Mouse (Mus musculus): ENCODE measurements at regions not wholly inside any gene's neighbourhood (a gene's known extent, or its start where the extent isn't known, plus 50 kb on each side); places are given as distances from the start of the nearest gene placed in this dataset.
"Not testable (repeated sequence)": the region's sequence is repeated elsewhere in the genome, so short reads cannot be mapped to it uniquely, and the experiment has no call there.

DNA sequence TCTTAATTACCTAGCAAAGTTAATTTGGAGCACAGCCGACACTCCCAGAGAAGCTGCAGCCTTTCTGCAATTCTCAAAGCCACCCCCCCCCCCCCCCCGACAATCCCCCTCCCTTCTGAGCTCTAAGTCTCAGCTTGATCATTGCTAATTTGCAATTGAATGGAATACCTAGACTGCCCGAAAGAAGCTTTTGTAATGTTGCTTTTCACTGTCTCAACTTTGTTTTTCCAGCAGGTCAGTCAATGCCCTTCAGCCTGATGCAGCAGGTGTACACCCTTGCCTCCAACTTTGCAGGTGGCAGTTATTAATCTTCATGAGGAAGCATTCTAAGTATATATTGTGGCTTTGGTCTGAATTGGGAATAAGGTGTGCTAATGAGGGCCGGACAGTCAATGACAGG lies 1006.6 kb upstream of the Gm8797 start:
- no peak for DNase-seq (ENCODE audit: low read depth)

DNA sequence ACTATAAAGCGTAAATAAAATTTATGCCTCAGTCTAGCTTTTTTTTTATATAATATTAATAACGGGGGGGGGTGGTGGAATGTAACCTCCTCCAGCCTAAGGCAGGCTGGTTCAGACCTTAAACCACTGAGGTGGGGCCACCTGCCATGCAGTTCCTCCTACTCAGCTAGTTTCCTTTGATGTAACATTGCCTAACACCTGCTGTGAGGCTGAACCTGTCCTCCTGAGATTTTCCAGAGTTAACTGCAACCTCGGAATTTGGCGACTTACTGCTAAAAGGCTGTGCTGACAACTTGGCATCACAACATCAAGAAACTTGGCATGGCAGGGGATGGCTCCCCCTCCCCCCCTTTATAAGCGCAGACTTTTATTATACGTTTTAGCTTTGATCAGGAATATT lies 1006.0 kb upstream of the Gm8797 start:
- no peak for DNase-seq (ENCODE audit: low read depth)

- no peak for DNase-seq (ENCODE audit: low read depth)
Observed at GRCm38 (mm10) chr3:4756099-4756498, 994.5 kb upstream of the Gm8797 start.

GRCm38 (mm10) chr3:4757113-4757512 lies 993.5 kb upstream of the Gm8797 start:
- no peak for DNase-seq (ENCODE audit: low read depth)

- no peak for DNase-seq (ENCODE audit: low read depth)
Observed at GRCm38 (mm10) chr3:4763076-4763475, 987.5 kb upstream of the Gm8797 start.

- no peak for DNase-seq (ENCODE audit: low read depth)
Observed at GRCm38 (mm10) chr3:4776632-4777031, 974.0 kb upstream of the Gm8797 start.

- DNase-seq (ENCODE audit: low read depth) = no peak
Observed at GRCm38 (mm10) chr3:4785160-4785559, 965.4 kb upstream of the Gm8797 start.

- no peak for DNase-seq (ENCODE audit: low read depth)
Observed at GRCm38 (mm10) chr3:4793141-4793540, 957.5 kb upstream of the Gm8797 start.

DNA sequence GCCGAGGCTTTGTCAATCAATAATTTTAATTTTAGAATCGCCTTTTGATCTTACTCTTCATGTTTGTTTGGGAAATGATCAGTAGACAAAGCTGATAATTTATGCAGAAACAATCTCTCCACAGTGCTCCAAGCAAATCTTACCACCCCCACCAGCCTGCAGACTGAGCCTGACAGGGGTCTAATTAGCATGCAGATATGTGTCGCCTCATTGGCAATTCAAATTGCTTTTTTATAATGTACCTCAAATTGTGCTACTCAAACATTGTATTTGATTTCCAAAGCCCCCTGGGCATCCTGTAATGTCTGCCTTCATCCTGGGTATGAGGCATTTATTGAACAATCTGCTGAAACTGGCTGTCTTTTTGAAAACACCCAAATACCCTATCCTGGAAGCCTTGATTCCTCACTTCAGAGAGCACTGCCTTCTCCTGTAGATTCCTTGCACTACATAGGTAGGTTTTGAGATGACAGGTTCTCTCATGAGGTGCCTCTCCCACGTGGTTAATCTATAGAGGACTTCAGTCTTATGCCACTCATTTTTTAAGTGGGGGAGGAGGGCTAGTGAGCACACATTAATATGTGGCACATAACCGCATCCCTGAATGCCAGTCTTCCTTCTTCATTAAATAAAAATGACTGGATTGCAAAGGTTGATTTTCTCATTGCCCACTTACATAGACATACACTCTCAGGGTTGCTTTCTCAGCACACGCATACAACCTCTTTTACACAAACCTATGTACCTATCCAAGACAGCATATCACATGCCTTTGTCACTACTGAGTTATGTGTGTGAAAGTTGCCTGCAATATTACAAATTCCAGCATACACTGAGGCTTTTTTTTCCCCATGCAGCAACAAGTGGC lies 954.3 kb upstream of the Gm8797 start:
- DNase-seq (ENCODE audit: low read depth) = no peak

DNA sequence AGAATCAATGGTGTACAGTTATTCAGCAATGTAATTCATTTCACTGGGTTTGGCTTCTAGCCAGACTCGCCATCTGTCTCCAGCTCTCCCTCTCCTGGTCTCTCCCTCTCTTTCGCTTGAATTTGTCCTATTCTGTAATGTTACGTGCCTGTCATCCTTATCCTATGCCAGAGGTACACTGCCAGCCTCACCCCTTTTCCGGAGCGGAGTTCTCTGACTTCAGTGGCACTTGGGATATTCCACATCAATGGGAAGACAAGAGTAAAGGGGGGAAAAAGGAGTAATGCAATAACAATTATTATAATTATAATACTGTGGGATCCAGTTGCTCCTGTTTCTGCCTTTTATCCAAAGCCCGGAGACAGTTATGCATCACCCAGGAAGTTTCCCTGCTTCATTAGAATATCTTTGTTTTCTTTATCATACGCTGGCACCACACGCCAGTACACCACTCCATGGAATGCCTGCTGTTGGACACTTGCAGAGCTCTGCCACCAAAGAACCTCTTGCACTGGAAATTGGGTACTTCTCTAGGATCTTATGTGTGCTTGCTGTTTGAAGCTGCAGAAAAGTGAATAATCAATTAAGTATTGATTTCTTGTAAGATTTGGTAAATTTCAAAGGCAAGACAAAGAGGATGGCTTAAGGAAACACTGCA lies 953.6 kb upstream of the Gm8797 start:
- no peak for DNase-seq (ENCODE audit: low read depth)

DNA sequence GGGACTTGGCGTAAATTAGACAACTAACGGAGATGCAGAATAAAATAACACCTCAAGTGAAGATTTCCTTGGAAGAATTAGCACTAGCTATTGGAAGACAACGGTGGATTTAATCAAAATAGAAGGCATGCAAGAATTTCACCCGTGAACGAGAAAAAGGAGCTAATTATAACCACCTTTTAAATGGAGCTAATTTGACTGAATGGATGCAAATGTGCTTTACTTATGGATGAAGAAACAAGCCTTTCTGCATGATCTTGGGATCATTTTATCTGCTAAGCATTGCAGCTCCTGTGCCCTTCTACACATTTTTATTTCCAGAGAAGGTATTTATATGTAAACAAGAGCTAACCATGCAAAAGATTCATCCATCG lies 953.1 kb upstream of the Gm8797 start:
- DNase-seq (ENCODE audit: low read depth) = no peak

DNA sequence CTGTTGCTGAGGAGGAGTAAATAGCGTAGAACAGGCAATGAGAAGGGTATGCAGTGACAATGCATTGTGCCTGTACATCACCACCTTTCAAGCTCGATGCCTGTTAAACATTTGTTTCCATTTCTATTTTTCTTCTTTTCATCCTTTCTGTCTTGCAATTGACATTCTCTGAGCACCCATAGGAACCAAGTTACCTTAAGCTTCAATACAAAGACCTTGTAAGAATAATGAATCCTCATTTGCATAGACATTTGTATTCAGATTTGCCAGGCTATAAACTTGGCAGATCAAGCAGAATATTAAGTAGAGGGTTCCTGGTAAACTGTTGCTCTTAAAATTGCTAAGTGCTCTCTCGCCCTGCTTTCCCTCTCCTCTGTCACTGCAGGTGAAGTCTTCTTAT lies 952.2 kb upstream of the Gm8797 start:
- no peak for DNase-seq (ENCODE audit: low read depth)

- DNase-seq (ENCODE audit: low read depth) = no peak
Observed at GRCm38 (mm10) chr3:4834459-4834858, 916.1 kb upstream of the Gm8797 start.

- no peak for DNase-seq (ENCODE audit: low read depth)
Observed at GRCm38 (mm10) chr3:4835645-4836044, 915.0 kb upstream of the Gm8797 start.

DNA sequence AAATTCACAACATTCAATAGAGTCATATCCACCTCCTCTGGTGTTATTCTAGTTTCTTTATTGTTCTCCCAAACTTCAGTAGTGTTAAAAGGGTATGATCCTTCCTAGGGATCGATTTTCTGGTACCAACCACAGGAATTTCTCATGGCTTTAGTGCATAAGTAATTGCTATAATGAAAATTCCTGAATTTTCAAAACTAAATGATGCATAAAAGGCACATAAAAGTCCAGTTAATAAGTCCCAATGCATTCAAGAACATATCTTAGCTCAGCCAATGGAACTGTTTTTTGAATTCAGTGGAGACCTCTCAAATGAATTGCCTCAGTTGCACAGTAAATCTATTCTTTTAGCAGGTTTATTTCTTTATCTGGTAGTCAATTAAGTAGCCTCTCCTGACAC lies 913.7 kb upstream of the Gm8797 start:
- no peak for DNase-seq (ENCODE audit: low read depth)

- DNase-seq (ENCODE audit: low read depth) = no peak
Observed at GRCm38 (mm10) chr3:4854958-4855566, 895.5 kb upstream of the Gm8797 start.

DNA sequence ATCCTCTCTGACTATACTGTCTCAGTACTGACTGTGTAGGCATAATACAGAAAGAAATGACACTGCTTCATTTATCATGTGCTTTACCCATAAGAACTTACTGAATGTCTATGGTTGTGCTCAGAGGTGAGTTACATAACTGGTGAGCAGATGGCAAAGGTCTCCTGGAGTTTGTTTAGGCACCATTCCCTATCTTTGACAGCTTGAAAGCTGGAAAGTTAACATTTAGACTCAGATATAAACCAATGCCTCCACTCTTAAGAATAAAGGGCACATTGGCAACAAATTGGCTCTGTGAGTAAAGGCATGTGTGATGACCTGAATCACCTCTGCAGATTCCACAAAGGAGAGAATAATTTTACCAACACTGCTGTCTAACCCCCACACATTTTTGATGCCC lies 894.0 kb upstream of the Gm8797 start:
- no peak for DNase-seq (ENCODE audit: low read depth)

- DNase-seq (ENCODE audit: low read depth) = no peak
Observed at GRCm38 (mm10) chr3:4866226-4866625, 884.4 kb upstream of the Gm8797 start.

GRCm38 (mm10) chr3:4885916-4886315 lies 864.7 kb upstream of the Gm8797 start:
- no peak for DNase-seq (ENCODE audit: low read depth)

GRCm38 (mm10) chr3:4893108-4893507 lies 857.5 kb upstream of the Gm8797 start:
- DNase-seq (ENCODE audit: low read depth) = no peak

DNA sequence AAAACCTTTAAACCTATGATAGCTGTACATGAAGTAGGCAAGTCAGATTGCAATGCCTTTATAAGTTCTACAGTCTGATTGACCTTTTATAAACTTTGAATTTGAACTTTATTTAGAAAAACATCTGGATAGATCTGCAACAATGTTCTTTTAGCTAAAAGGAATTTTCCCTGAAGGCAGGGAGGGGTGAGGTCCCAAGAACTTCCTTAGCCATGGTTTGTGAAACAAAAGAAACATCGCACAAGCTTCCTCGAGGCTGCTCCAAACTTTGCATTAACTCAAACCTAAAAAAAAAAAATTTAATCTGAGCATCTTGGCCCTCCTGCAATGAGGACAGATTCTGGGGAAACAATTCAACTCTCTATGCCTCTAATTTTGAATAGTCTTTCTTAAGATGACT lies 854.8 kb upstream of the Gm8797 start:
- no peak for DNase-seq (ENCODE audit: low read depth)

- DNase-seq (ENCODE audit: low read depth) = peak; percentile 68
Observed at GRCm38 (mm10) chr3:4907556-4907955, 843.0 kb upstream of the Gm8797 start.

- DNase-seq (ENCODE audit: low read depth) = not testable (repeated sequence)
Observed at GRCm38 (mm10) chr3:4930731-4931130, 819.9 kb upstream of the Gm8797 start.
